Mouse (Mus musculus) testis, postnatal 10 days (tissue): Measurements from ENCODE around the gene Rhobtb1.
A peak's percentile ranks its signal among the peaks of the same experiment; 100 is the strongest.

ENCODE experiments used
- DNase-seq: peaks from one replicate; pipeline ENCODE4 v3.0.0; 2021; ENCODE audit warnings: low spot score

The Rhobtb1 gene

GRCm38 (mm10) chr10:69151045-69151444 lies at the start of gene Rhobtb1:
Gene Rhobtb1 (plus strand): TSS chr10:69151434.
- no peak for DNase-seq

- peak; percentile 75 for DNase-seq
These were observed 49.2 kb upstream of the Rhobtb1 start for GRCm38 (mm10) chr10:69101988-69102387.

GRCm38 (mm10) chr10:69104143-69104882 lies 46.9 kb upstream of the Rhobtb1 start:
- no peak for DNase-seq

GRCm38 (mm10) chr10:69104883-69105225 lies 46.4 kb upstream of the Rhobtb1 start:
- DNase-seq = no peak

GRCm38 (mm10) chr10:69106796-69107195 lies 44.4 kb upstream of the Rhobtb1 start:
- no peak for DNase-seq

DNA sequence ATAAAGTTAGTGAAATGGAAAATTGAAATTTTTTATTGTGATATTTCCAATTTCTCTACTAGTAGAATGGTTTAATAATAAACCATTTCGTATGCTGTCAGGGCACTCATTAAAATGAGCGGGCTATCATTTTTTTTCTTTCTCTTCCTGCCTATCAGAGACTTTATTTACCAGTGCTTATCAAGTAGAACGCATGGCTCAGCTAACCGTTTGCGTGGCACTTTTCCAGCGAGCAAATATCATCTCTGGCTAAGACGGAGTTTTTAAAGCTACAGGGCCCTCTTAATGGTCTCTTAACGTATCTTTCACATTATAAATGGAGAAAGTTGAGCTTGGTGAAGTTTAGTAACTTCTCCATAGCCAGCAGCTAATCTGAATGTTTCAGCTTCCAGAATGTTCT lies 44.0 kb upstream of the Rhobtb1 start:
- DNase-seq = no peak

- DNase-seq = no peak
These were observed 36.9 kb upstream of the Rhobtb1 start for GRCm38 (mm10) chr10:69114384-69114783.

DNA sequence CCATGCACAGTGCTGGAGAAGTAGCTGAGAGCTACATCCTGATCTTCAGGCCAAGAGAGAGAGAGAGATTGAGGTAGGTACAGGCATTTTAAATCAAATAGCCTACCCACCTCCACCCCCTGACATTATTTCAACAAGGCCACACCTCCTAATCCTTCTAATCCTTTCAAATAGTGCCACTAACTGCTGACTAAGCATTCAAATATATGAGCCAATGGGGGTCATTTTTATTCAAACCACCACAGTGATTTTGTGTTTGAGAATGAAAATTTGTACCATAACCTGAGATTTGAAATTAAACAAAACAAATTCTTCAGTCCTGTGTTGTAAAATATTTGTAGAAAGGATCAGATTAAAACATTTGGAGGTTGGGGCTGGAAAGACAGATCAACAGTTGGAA lies 33.2 kb upstream of the Rhobtb1 start:
- no peak for DNase-seq

DNA sequence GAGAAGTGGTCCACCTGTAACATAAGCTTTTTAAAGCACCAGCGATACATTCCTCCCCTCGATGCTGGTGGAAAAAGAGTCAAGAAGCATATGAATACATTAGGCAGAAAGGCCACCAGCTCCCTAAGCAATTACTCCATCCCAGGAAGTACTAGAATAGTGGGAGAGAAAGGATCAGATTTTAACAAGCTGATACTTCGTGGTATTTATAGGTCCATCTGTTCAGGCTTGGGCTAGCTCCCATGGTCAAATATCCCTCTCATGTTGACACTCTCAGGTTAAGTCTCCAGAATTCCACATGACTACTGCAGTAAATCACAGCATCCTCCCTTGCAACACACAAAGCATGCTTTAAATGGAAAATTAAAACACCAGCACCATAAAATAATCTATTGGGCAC lies 32.3 kb upstream of the Rhobtb1 start:
- DNase-seq = no peak

DNA sequence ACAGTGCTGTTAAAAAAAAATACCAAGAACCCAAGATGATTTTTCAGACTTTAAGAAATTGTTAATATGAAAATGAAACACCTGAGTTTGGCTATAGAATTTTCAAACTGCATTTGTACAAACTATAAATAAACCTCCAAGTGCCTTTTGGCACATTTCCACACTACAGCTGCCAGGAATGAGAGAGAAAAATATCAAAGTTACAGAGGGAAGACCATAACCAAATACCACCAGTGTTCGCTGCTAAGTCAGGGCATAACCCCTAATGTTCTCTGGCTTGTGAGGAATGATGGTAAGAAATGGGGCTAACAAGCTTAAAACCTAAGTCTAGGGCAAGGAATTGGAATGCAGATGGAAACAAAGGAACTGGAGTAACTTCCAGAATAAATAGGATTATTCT lies 31.8 kb upstream of the Rhobtb1 start:
- DNase-seq = no peak

GRCm38 (mm10) chr10:69126546-69126945 lies 24.7 kb upstream of the Rhobtb1 start:
- DNase-seq = no peak

DNA sequence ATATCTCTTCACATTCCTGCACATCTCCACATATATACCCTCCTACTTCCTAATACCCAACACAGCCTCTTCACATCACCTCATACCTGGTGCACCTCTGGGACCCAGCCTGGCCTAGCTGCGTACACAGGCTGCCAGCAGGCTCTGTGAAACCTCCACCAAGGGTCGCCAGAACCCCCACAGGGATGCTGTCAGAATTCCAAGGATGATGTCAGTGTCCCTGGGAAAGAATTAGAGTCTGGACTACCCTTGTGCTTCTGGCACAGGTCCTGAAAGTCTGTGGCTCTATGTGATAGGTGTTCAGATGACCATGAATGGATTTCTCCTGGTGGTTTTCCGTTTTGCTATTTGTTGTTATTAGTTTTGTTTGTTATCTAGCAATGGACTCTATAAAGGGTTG lies 22.7 kb upstream of the Rhobtb1 start:
- no peak for DNase-seq

DNA sequence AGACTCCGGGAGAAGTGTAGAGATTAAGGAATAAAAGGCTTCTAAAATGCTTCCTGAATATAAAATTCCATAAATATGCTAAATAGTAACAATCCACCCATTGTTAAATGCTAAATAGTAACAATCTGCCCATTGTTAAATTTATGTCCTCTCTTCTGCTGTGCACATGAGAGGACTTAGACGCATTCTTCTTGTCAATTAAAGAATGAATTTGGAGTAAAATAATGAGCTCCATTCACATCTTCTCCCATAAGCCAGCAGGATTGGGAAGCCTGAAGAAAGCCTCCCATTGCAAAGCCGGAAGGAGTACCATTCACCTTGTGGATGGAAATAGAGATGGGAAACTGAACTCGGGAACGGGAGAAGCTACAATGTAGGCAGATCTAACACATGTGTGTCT lies 20.6 kb upstream of the Rhobtb1 start:
- no peak for DNase-seq

- no peak for DNase-seq
These were observed 16.9 kb upstream of the Rhobtb1 start for GRCm38 (mm10) chr10:69134356-69134755.

- no peak for DNase-seq
These were observed 14.9 kb upstream of the Rhobtb1 start for GRCm38 (mm10) chr10:69136241-69136828.

DNA sequence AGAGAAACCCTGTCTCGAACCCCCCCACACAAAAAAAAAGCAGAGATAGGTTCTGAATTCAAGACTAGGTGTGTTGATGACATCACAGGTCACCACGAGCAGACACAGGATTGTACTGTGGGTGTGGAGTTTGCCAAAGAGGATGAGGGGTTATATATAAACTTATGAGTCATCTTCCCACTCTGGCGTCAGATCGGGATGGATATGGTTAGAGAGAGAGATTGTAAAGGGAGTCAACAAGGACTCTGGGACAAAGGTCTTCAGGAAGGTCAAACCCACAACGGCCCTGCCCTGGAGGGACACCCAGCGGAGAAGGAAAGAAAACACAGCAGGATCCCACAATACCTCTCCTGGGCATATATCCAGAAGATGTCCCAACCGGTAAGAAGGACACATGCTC lies 2.0 kb upstream of the Rhobtb1 start:
- DNase-seq = no peak

- no peak for DNase-seq
These were observed 1.7 kb downstream of the Rhobtb1 start for GRCm38 (mm10) chr10:69152971-69153370.

DNA sequence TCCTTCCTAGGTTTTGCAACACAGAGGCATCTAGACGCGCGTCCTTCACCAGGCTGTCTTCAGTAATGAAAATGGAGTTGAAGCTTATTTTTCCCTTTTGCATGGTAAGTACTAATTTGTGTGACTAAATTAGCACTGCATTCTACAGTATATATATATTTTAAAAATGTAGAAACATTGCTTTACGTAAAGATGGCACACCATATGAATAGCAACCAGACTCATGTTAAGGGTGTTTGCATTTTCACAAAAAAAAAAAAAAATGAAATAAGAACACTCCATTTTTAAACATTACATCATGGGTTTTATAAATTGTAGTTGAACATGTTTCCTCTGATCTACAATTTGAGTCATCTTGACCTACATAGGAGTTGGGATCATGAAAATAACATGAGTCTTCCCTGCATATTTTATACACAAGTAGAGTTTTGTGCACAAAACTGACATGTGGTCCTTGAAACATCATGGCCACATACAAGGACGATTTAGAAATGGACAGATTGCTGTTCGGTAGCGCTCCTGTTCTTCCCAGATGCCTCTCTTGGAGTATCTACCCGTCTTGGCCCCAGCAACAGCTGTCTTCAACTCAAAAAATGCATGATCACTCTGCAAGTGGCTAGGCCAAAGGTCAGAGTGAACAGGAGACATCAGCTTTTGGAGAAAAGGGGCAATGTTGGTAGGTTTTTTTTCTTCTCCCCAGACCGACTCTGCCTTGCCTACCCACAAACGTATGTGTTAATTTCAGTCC lies 4.4 kb downstream of the Rhobtb1 start:
- no peak for DNase-seq

- no peak for DNase-seq
These were observed 5.2 kb downstream of the Rhobtb1 start for GRCm38 (mm10) chr10:69156462-69156861.

DNA sequence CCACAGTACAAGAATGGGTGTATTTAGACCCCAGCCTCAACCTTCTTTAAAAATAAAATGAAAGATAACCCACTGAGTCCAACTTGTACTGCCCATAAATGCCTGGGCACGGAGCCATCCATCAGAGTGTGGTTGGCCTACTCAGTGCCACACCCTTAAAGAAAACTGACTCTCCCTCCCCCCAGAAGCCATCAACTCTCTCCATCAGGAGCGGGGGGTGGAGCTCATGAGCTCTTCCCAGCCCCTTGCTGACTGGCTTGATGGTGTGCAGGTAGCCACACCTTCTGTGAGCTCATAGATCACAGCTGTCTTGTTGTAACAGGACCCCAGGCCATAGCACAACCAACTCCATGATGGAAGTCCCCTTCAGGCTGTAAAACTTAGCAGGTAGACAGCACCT lies 6.2 kb downstream of the Rhobtb1 start:
- DNase-seq = no peak

DNA sequence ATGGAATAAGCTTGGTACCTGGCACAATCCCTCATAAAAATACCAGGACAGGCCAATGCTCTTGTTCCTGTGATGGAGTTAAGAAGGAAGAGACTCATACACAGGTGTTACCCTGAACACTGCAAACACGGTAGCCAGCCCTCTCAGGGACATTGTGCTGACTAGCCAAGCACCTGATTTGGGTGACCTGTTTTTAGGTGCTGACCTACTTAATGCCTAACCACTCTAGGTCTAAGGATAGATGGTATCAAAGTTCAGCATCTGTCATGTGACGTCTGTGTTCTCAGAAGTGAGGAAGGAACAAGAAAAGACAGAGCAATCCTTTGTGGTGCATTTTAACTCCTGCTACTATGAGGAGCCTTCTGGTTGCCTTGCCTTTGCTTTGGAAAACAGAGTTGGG lies 9.6 kb downstream of the Rhobtb1 start:
- no peak for DNase-seq

DNA sequence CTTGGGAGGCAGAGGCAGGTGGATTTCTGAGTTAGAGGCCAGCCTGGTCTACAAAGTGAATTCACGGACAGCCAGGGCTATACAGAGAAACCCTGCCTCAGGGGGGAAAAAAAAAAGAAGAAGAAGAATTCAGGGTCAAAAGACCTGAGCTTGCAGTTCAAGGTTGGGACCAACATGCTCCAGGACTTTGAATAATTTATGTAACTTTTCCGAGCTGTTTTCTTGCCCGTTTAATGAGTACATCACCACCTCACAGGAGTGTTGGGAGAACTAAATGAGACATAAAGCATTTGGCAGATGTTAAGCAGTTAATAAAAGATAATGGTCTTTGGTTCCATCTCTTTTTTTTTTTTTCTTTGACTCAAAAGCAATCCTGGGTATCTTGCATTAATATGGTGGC lies 10.3 kb downstream of the Rhobtb1 start:
- no peak for DNase-seq

DNA sequence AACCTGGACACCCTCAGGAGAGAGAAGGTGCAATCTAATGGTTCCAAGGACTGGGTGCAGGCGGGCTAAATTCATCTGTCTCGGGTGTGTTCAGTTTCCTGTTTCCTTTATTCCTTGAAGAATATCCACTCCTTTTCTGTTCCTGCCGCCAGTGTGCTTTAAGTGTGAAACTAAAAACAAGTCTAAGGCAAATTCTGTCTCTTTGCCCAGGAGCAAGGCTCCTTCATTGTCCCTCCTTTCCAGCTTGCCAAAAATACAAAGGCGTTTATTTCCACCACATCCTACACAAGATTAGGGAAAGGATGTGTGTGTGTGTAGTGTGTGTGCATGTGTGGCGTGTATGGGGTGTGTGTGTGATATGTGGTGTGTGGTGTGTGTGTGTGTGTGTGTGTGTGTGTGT lies 11.3 kb downstream of the Rhobtb1 start:
- DNase-seq = no peak
